Mouse (Mus musculus) embryonic fibroblast, embryonic 13.5 days (primary cell): ENCODE measurements around the gene Dynlt1c.
"Not testable (repeated sequence)": the region's sequence is repeated elsewhere in the genome, so short reads cannot be mapped to it uniquely, and the experiment has no call there.

Experiments
- CTCF ChIP-seq: IDR thresholded peaks from 2 replicates; pipeline ENCODE4 v1.5.1; 2011; ENCODE audit warnings: mild to moderate bottlenecking, control low read depth, low read length, moderate library complexity, borderline replicate concordance; ENCODE audit not compliant: insufficient read depth
- POLR2A ChIP-seq: IDR thresholded peaks from 2 replicates; pipeline ENCODE4 v1.6.1; 2011; ENCODE audit warnings: low read depth, mild to moderate bottlenecking, control low read depth, low read length, moderate library complexity

GRCm38 (mm10) chr17:6644210-6644609 is 42.7 kb downstream of the Dynlt1c start:
- TF ChIP-seq CTCF, POLR2A: not testable (repeated sequence)
